Mouse (Mus musculus) neural tube, embryonic 15.5 days (tissue): ENCODE measurements at regions not wholly inside any gene's neighbourhood (a gene's known extent, or its start where the extent isn't known, plus 50 kb on each side); places are given as distances from the start of the nearest gene placed in this dataset.

Experiments used
- ATAC-seq: fragments of 200-750 bp; cut with Nextera tagmentation; 2 replicates; pipeline ENCODE4 v1.8.0; 2017; ENCODE audit warnings: mild to moderate bottlenecking, moderate TSS enrichment, moderate library complexity; ENCODE audit not compliant: low FRiP score
- H3K27ac ChIP-seq: fragments of 300-500 bp; sonication (generic); replicated peaks from 2 replicates; pipeline ENCODE4 v1.5.1; 2015; ENCODE audit warnings: mild to moderate bottlenecking, inconsistent platforms
- H3K27me3 ChIP-seq: fragments of 300-500 bp; sonication (generic); replicated peaks from 2 replicates; pipeline ENCODE4 v1.6.1; 2015; ENCODE audit warnings: inconsistent platforms
- H3K36me3 ChIP-seq: fragments of 300-500 bp; sonication (generic); 2 replicates; pipeline ENCODE4 v1.6.1; 2015; ENCODE audit warnings: inconsistent platforms
- H3K4me1 ChIP-seq: fragments of 300-500 bp; sonication (generic); 2 replicates; pipeline ENCODE4 v1.6.1; 2015; ENCODE audit warnings: inconsistent platforms
- H3K4me2 ChIP-seq: fragments of 300-500 bp; sonication (generic); 2 replicates; pipeline ENCODE4 v1.6.1; 2015; ENCODE audit warnings: inconsistent platforms, mild to moderate bottlenecking, moderate library complexity
- H3K4me3 ChIP-seq: fragments of 300-500 bp; sonication (generic); replicated peaks from 2 replicates; pipeline ENCODE4 v1.5.1; 2015; ENCODE audit warnings: mild to moderate bottlenecking, inconsistent platforms
- H3K9ac ChIP-seq: fragments of 300-500 bp; sonication (generic); replicated peaks from 2 replicates; pipeline ENCODE4 v1.6.1; 2015; ENCODE audit warnings: mild to moderate bottlenecking, inconsistent platforms
- H3K9me3 ChIP-seq: fragments of 300-500 bp; sonication (generic); replicated peaks from 2 replicates; pipeline ENCODE4 v1.6.1; 2016; ENCODE audit warnings: inconsistent platforms
- WGBS: fragments of 180-500 bp; shearing (Covaris S2); methylation state at CpG from one replicate; pipeline ENCODE4 v1.1.7; 2015; ENCODE audit warnings: mixed read lengths; 5-methylcytosine and 5-hydroxymethylcytosine counted together

GRCm38 (mm10) chr9:41498326-41498725, 336.8 kb upstream of the Ubash3b start:
- no peak for ATAC-seq
- H3K27me3 ChIP-seq = no peaks in the 10 kb centered on the region
- H3K36me3 ChIP-seq = peaks cover 7% of the 10 kb centered on the region
- no peak overlapping the region for H3K9ac ChIP-seq
- no peak overlapping the region for H3K4me3 ChIP-seq
- 86% methylated on average over 5 of the region's 5 CpGs for WGBS
- no peaks in the 10 kb centered on the region for H3K9me3 ChIP-seq
- peaks cover 8% of the 10 kb centered on the region; the same call in 1 of the 2 replicates for H3K4me1 ChIP-seq
- no peak overlapping the region for H3K4me2 ChIP-seq
- no peak overlapping the region for H3K27ac ChIP-seq

GRCm38 (mm10) chr9:41490112-41490511, 328.6 kb upstream of the Ubash3b start:
- H3K4me2 ChIP-seq = no peak overlapping the region
- 89% methylated on average over 3 of the region's 3 CpGs for WGBS
- no peak for ATAC-seq
- no peaks in the 10 kb centered on the region for H3K27me3 ChIP-seq
- H3K9me3 ChIP-seq = no peaks in the 10 kb centered on the region
- H3K4me3 ChIP-seq = no peak overlapping the region
- no peak overlapping the region for H3K27ac ChIP-seq
- H3K9ac ChIP-seq = no peak overlapping the region
- H3K36me3 ChIP-seq = peaks cover 7% of the 10 kb centered on the region
- no peaks in the 10 kb centered on the region for H3K4me1 ChIP-seq

GRCm38 (mm10) chr9:41488046-41488445, 326.5 kb upstream of the Ubash3b start:
- Histone ChIP-seq H3K4me1 (no peaks in the 10 kb centered on the region), H3K9ac (no peak overlapping the region), H3K27me3 (no peaks in the 10 kb centered on the region), H3K27ac (no peak overlapping the region), H3K9me3 (no peaks in the 10 kb centered on the region), H3K4me3 (no peak overlapping the region), H3K36me3 (peaks cover 5% of the 10 kb centered on the region), H3K4me2 (no peak overlapping the region)
- 95% methylated on average over 2 of the region's 2 CpGs for WGBS
- ATAC-seq = no peak

- Histone ChIP-seq H3K4me2 (no peak overlapping the region), H3K27ac (no peak overlapping the region), H3K27me3 (no peaks in the 10 kb centered on the region), H3K4me1 (no peaks in the 10 kb centered on the region), H3K9ac (no peak overlapping the region), H3K36me3 (no peaks in the 10 kb centered on the region), H3K9me3 (no peaks in the 10 kb centered on the region), H3K4me3 (no peak overlapping the region)
- 94% methylated on average over 3 of the region's 3 CpGs for WGBS
- ATAC-seq = no peak
Measured at GRCm38 (mm10) chr9:41483218-41483617, 321.7 kb upstream of the Ubash3b start.

GRCm38 (mm10) chr9:41481611-41482266, 320.2 kb upstream of the Ubash3b start:
- H3K4me2 ChIP-seq = no peak overlapping the region
- H3K9ac ChIP-seq = no peak overlapping the region
- H3K4me3 ChIP-seq = no peak overlapping the region
- 94% methylated on average over 6 of the region's 6 CpGs for WGBS
- ATAC-seq = no peak
- no peaks in the 10 kb centered on the region for H3K36me3 ChIP-seq
- no peaks in the 10 kb centered on the region for H3K4me1 ChIP-seq
- H3K27me3 ChIP-seq = no peaks in the 10 kb centered on the region
- no peak overlapping the region for H3K27ac ChIP-seq
- H3K9me3 ChIP-seq = no peaks in the 10 kb centered on the region

GRCm38 (mm10) chr9:41479854-41480749, 318.6 kb upstream of the Ubash3b start:
- Histone ChIP-seq H3K9ac (no peak overlapping the region), H3K4me2 (no peak overlapping the region), H3K27me3 (no peaks in the 10 kb centered on the region), H3K4me1 (peaks cover 5% of the 10 kb centered on the region), H3K36me3 (no peaks in the 10 kb centered on the region), H3K27ac (no peak overlapping the region), H3K9me3 (no peaks in the 10 kb centered on the region), H3K4me3 (no peak overlapping the region)
- no peak for ATAC-seq
- 88% methylated on average over 13 of the region's 13 CpGs for WGBS

GRCm38 (mm10) chr9:41479085-41479484, 317.6 kb upstream of the Ubash3b start:
- H3K27me3 ChIP-seq = no peaks in the 10 kb centered on the region
- no peak overlapping the region for H3K27ac ChIP-seq
- no peak overlapping the region for H3K9ac ChIP-seq
- H3K4me1 ChIP-seq = peaks cover 16% of the 10 kb centered on the region
- H3K4me3 ChIP-seq = no peak overlapping the region
- ATAC-seq = no peak
- no peaks in the 10 kb centered on the region for H3K36me3 ChIP-seq
- H3K9me3 ChIP-seq = no peaks in the 10 kb centered on the region
- no peak overlapping the region for H3K4me2 ChIP-seq
- 95% methylated on average over 5 of the region's 5 CpGs for WGBS

- ATAC-seq = no peak
- H3K27ac ChIP-seq = no peak overlapping the region
- no peaks in the 10 kb centered on the region for H3K27me3 ChIP-seq
- no peak overlapping the region for H3K9ac ChIP-seq
- peaks cover 24% of the 10 kb centered on the region for H3K4me1 ChIP-seq
- 88% methylated on average over 7 of the region's 7 CpGs for WGBS
- H3K4me2 ChIP-seq = no peak overlapping the region
- H3K9me3 ChIP-seq = no peaks in the 10 kb centered on the region
- H3K36me3 ChIP-seq = no peaks in the 10 kb centered on the region
- H3K4me3 ChIP-seq = no peak overlapping the region
Measured at GRCm38 (mm10) chr9:41478106-41478848, 316.8 kb upstream of the Ubash3b start.

- no peak for ATAC-seq
- Histone ChIP-seq H3K4me3 (no peak overlapping the region), H3K9ac (no peak overlapping the region), H3K27me3 (no peaks in the 10 kb centered on the region), H3K4me1 (peaks cover 27% of the 10 kb centered on the region), H3K27ac (peak overlapping the region; percentile 74), H3K4me2 (peak overlapping the region; percentile 41), H3K36me3 (no peaks in the 10 kb centered on the region), H3K9me3 (no peaks in the 10 kb centered on the region)
- WGBS = 81% methylated on average over 8 of the region's 8 CpGs
Measured at GRCm38 (mm10) chr9:41475326-41475725, 313.8 kb upstream of the Ubash3b start.

- Histone ChIP-seq H3K36me3 (no peaks in the 10 kb centered on the region), H3K4me1 (peaks cover 31% of the 10 kb centered on the region), H3K4me2 (peak overlapping the region; percentile 41), H3K27me3 (no peaks in the 10 kb centered on the region), H3K9me3 (no peaks in the 10 kb centered on the region), H3K9ac (no peak overlapping the region), H3K27ac (peak overlapping the region; percentile 74), H3K4me3 (no peak overlapping the region; the same call in 1 of the 2 replicates)
- ATAC-seq = peak; percentile 25; the same call in 1 of the 2 replicates
- WGBS = 56% methylated on average over 6 of the region's 6 CpGs
Measured at GRCm38 (mm10) chr9:41474945-41475297, 313.4 kb upstream of the Ubash3b start.

- Histone ChIP-seq H3K9me3 (no peaks in the 10 kb centered on the region), H3K9ac (peak overlapping the region; percentile 5; the same call in 1 of the 2 replicates), H3K36me3 (no peaks in the 10 kb centered on the region), H3K27ac (peak overlapping the region; percentile 74), H3K4me1 (peaks cover 35% of the 10 kb centered on the region), H3K4me3 (no peak overlapping the region; the same call in 1 of the 2 replicates), H3K4me2 (peak overlapping the region; percentile 41), H3K27me3 (no peaks in the 10 kb centered on the region)
- 24% methylated on average over 11 of the region's 11 CpGs for WGBS
- ATAC-seq = peak; percentile 84
Measured at GRCm38 (mm10) chr9:41474244-41474944, 312.9 kb upstream of the Ubash3b start.
